Mouse (Mus musculus): ENCODE results near the gene Atp6v1g2.
A peak's percentile ranks its signal among the peaks of the same experiment; 100 is the strongest.

Gene Atp6v1g2

DNA sequence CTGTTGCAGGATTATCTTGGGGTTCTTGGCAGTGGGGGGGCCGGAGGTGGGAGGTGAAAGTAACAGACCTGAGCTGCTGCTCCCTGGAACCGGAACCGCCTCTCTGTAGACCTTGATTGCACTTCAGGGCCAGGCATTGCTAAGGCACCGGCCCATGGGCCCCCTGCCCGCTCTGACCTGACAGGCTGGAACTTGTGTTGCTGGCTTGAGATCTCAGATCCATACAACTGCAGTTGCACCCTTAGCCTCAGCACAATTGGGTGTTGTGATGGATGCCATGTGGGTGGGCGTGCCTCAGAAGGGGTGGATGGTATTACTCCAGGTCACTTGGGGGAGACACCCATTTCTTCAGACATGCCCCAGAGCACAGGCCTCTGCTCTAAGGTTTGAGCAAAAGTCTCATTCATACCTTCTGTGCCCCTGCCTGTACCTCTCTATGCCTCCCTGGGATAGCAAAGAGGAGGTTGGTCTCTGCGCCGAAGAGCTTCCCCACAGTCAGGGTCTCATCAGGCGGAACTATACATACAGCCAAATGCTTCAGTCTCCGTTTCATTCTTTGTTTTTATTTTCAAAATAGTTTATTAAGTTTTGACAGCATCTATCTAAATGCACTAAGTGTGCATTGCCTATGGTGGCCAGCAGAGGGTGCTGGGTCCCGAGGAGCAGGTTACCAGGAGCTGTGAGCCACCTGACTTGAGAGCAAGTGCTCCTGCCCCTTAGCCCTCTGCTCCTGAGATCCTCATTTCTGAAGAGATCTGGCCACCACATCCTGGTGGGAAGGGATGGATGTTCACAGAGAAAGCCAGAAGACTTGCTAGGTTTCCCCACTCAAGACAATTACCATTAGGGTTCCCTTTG lies 21.0 kb downstream of the Atp6v1g2 start:
- peak; percentile 73 for DNase-seq (ENCODE audit: low read depth, low spot score)

DNA sequence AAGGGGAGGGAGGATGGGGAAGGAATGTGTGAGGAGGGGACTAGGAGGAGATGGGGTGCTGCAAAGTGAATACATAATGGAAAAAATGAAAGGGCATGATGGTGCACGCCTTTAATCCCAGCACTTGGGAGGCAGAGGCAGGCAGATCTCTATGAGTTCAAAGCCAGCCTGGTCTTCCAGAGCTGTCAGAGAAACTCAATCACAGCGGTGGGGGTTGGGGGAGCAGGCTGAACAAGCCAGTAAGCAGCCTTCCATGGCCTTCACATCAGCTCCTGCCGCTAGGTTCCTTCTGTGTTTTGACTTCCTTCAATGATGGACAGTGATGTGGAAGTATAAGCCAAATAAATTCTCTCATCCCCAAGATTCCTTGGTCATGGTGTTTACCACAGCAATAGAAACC lies 21.8 kb downstream of the Atp6v1g2 start:
- DNase-seq (ENCODE audit: low read depth, low spot score), result no peak

DNA sequence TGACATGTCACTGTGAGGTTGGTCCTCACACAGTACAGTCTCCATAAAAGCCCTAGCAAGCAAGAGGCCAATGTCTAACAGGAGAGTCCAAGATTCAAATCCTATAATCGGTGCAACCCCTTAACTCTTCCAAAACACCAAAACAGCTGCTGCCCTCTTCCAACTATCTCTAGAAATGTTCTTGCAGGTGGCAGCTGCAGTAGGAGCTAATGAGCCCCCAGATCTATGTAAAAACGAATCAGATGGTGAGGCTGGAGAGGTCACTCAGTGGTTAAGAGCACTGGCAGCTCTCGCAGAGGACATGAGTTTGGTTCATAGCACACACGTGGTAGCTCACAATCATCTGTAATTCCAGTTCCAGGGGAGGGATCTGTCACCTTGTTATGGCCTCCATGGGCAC lies 22.2 kb downstream of the Atp6v1g2 start:
- DNase-seq (ENCODE audit: low read depth, low spot score), result no peak

DNA sequence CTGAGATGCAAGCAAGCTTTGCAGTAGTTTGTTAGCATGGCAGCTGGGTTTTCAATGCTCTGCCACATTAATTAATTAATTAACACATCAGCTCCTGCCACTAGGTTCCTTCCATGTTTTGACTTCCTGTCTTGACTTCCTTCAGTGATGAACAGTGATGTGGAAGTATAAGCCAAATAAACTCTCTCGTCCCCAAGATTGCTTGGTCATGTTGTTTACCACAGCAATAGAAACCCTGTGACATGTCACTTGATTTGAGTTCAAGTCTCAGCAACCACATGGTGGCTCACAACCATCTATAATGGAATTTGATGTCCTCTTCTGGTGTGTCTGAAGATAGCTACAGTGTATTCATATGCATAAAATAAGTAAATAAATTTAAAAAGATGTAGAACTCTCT lies 23.9 kb downstream of the Atp6v1g2 start:
- DNase-seq (ENCODE audit: low read depth, low spot score), result no peak

DNA sequence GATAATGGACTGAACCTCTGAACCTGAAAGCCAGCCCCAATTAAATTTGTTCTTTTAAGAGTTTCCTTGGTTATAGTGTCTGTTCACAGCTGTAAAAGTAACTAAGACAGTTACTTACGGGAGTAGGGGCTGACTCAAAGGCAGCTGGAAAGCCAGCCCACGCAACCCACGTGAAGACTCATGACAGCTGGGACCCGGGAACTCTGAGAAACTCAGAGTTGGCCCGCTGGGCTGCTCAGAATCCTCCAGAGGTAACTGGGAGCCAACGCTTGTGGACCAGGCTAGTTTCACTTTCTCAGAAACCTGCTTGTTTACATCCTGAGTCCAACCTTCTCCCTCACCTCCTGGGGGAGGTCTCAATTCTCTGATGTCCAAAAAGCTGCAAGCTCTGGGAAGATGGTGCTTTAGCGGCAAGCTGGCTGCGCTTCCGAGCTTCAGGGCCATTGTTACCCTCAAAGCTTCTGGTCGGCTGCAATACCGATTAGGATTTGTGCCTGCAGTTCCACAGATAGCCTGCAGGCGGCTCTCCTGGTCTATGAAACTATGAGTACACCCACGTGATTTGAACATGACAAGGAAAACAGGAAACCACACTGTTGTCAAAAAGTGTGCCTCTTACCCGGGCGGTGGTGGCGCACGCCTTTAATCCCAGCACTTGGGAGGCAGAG lies 24.5 kb downstream of the Atp6v1g2 start:
- DNase-seq (ENCODE audit: low read depth, low spot score), result peak; percentile 99

DNA sequence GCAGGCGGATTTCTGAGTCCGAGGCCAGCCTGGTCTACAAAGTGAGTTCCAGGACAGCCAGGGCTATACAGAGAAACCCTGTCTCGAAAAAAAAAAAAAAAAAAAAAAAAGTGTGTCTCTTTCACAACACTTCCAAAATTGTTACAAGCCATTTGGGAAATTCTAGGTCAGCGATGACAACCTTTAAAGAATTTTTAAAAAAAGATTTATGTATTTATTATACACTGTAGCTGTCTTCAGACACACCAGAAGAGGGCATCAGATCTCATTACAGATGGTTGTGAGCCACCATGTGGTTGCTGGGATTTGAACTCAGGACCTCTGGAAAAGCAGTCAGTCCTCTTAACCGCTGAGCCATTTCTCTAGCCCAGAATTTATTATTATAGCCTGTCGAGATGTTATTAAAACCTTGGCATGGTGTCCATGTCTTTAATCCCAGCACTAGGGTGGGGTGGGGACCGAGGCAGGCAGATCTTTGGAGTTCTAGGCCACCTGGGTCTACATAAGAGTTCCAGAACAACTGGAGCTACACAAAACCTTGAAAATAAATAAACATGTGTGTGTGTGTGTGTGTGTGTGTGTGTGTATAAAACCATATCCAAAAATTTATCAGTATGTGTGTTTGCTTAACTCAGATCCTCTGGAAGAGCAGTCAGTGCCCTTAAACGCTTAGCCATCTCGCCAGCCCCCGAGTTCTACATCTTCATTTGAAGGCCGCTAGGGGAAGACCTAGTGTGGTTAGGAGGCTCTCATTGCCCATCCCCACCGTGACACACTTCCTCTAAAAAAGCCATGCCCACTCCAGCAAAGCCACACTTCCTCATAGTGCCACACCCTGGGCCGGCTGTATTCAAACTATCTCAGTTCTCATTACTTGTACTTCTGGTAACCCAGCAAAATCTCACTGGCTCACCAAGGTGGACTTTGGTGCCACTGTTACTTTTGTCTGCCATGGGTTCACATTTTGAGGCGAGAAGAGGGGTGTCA lies 25.3 kb downstream of the Atp6v1g2 start:
- DNase-seq (ENCODE audit: low read depth, low spot score), result peak; percentile 74

DNA sequence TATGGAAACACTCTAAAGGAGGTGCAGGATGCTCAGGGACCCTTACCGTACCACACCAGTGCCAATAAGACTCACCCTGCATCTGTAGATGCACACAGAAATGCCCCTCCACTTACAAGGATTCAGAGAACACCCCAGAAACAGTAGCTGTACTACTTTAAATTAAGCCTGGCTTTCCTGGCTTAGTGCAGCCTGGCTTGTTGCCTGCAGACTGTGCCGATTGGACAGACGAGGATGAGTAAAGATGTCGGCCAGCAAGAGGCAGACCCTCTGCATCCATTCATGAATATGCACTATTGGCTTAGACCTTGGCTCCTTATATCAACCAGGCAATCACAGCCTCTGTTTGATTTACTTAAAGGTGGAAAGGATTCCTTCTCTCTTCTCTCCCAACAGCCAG lies 26.2 kb downstream of the Atp6v1g2 start:
- DNase-seq (ENCODE audit: low read depth, low spot score), result no peak

DNA sequence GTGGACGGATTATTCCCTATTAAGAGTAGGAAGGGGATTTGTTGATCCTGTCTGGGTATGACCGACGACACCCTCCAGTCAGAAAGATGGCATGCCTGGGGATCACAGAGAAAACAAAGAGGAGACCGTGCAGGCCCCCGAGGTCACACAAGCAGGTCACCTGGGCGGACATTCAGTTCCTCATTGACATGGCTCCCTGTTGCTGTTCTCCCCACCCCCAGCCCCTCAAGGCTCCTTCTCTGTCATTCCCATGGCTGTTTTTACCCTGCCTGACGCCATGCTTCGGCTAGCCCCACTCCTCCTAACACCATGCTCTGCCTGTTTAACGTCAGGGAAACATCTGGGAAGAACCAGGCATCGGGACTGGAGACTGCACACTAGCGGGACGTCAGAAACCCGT lies 28.2 kb downstream of the Atp6v1g2 start:
- DNase-seq (ENCODE audit: low read depth, low spot score), result no peak

DNA sequence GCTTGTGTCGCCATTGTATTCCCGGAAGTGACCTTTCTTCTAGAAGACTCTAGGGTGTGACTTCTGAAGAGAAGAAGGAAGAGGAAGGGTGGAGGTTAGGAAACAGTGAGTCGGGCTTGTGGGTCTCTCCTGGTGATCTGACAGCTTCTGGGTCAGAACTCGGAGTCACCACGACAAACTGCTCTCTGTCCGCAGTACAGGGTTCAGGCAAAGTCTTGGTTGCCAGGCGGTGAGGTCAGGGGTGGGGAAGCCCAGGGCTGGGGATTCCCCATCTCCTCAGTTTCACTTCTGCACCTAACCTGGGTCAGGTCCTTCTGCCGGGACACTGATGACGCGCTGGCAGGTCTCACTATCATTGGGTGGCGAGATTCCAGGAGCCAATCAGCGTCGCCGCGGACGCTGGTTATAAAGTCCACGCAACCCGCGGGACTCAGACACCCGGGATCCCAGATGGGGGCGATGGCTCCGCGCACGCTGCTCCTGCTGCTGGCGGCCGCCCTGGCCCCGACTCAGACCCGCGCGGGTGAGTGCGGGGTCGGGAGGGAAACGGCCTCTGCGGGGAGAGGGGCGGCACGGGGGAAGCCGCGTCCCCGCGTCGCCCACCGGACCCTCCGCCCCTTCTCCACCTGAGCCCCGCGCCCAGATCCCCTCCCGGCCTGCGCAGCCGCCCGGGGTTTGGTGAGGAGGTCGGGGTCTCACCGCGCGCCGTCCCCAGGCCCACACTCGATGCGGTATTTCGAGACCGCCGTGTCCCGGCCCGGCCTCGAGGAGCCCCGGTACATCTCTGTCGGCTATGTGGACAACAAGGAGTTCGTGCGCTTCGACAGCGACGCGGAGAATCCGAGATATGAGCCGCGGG lies 29.4 kb downstream of the Atp6v1g2 start, which contains the start of gene H2-D1:
Gene H2-D1 (plus strand): TSS at position 67 of the 859 bp plus-strand sequence.
- DNase-seq (ENCODE audit: low read depth, low spot score), result peak; percentile 96

DNA sequence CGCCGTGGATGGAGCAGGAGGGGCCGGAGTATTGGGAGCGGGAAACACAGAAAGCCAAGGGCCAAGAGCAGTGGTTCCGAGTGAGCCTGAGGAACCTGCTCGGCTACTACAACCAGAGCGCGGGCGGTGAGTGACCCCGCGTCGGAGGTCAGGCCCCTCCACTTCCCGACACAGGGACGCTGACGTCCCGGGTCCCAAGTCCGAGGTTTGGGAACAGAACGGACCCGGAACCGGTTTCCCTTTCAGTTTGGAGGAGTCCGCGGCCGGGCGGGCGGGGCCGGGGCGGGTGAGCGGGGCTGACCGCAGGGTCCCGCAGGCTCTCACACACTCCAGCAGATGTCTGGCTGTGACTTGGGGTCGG lies 30.0 kb downstream of the Atp6v1g2 start:
- no peak for DNase-seq (ENCODE audit: low read depth, low spot score)

DNA sequence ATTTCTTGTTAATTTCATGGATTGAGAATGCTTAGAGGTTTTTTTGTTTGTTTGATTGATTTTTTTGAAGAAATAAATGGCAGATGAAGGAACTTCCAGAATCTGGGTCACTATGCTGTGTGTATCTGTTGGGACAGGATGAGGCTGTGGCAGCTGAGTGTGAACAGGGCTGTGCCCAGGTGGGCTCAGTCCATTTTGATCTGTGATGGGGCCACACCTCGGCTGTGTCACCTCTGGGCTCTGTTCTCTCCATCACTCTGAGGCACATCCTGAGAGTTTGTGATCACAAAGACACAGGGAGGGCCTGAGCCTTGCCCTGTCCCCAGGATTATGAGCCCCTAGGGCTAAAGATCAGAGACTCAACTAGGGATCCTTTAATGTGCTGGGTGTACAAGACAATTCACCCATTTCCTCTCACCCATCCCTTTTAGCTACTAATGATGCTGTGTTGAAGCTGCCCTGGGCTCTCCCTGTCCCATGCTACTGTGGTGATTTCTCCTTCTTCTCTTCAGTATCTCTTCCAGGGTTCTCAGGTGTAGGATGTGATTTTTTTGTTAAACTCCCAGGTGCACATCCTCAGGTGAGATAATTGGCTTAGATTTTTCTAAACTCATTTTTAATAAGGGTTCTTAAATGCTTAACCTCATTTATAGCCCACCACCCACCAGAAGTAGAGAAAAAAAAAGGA lies 34.1 kb downstream of the Atp6v1g2 start:
- DNase-seq (ENCODE audit: low read depth, low spot score), result no peak

DNA sequence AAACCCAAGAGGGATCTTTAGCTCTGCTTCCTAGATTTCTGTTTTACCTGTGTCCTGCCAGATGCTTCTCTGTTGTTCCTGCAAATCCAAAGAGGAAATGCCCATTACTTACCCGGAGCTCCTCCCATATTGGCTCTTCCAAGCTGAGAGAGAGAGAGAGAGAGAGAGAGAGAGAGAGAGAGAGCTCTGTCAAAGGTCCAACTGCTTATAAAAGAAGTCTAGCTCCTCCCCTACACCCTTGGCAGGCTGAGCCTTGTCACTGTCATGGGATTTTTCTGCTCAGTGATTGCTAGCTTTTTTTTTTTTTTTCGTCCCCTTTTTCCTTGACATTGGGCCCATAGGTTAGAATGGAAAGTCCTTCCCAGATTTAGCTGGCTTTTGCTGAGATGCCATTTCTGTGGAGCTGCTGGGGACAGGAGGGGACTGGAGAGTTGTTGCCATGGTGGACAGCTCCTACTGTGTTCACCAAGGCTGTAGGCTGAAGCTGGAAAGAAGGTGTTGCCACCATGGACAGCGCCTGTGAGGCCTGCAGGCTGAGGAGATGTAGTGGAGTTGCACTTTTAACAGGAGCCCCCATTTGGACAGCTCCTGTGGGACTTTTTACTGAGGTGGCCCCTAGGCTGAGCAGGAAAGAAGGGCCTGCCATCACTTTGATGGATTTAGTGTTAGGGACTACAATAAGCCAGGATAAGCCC lies 36.3 kb downstream of the Atp6v1g2 start:
- DNase-seq (ENCODE audit: low read depth, low spot score), result peak; percentile 83

DNA sequence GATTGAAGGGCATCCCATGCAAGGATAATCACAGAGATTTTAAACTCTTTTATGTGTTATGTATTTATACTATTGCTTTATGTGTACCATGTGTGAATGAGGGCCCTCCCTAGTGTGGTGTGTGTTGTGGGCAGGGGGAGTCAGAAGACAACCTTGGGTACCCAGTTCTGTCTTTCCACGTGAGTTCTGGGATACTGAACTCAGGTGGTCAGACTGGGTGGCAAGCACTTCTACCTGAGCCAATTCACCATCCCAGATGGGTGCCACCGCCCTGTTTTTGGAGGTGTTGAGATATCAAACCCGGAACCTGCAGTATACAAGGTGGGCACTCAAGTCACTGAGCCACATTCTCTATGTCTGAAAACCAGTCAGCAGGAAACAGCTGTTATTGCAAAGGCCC lies 38.8 kb downstream of the Atp6v1g2 start:
- DNase-seq (ENCODE audit: low read depth, low spot score), result no peak

DNA sequence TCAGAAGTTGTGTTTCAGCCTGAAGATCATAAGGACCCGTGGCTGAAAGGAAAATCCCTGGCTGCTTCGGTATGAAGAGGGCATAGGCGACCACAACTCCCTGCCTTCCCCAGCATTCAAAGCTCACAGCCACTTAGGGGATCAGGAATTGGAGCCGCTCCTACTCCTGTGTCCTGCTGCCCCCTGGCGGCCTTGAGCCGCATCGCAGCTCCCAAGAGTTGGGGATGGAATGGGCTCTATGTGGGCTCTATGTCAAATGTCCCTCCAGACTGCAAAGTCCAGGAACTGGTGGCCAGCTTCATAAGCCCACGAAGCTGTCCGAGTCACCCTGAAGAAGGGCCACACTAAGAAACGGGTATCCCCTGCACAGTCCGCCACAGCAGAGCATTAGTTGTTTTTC lies 41.3 kb downstream of the Atp6v1g2 start:
- peak; percentile 92 for DNase-seq (ENCODE audit: low read depth, low spot score)

DNA sequence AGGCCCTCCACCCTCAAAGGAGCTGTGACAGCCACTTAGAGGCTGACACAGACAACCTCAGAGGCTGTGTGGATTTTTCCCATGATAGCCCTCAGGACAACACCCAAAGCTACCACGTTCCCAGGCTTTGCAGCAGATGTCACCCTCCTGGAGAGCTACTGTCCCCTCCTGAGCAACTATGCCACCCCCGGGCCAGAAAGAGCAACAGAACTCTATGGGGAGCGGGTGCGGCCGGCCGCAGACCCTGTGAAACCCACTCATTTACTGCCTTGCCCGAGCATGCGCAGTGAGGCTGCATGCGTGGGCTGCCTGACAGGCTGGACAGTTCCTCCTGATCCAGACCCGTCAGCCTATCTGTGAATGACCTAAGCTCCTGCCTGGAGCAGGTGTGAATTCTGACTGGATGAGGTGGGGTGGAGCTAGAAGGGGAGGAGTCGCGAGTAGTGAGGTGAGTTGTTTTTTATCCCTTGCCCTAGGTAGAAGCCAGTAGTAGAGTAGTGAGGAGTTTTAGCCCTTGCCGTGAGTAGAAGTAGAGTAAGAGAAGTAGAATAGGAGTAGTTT lies 42.9 kb downstream of the Atp6v1g2 start:
- DNase-seq (ENCODE audit: low read depth, low spot score), result no peak

DNA sequence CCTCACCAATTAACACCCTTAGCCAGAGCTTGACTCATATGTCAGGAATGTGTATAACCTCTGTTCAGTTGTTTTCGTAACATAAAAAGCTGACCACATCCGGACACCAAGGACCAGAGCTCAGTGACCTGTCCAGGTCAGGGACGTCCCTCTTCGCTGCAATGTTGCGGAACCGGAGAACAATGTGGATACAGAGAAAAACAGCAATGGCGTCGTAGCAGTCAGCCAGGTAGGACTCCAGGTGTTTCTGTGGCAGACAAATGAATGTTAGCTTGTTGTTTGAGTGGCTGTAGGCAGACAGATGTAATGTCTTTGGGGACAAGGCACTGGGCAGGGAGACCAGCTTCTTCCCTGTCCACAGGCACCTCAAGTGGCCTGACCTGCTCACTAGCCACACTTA lies 44.6 kb downstream of the Atp6v1g2 start:
- DNase-seq (ENCODE audit: low read depth, low spot score), result no peak

DNA sequence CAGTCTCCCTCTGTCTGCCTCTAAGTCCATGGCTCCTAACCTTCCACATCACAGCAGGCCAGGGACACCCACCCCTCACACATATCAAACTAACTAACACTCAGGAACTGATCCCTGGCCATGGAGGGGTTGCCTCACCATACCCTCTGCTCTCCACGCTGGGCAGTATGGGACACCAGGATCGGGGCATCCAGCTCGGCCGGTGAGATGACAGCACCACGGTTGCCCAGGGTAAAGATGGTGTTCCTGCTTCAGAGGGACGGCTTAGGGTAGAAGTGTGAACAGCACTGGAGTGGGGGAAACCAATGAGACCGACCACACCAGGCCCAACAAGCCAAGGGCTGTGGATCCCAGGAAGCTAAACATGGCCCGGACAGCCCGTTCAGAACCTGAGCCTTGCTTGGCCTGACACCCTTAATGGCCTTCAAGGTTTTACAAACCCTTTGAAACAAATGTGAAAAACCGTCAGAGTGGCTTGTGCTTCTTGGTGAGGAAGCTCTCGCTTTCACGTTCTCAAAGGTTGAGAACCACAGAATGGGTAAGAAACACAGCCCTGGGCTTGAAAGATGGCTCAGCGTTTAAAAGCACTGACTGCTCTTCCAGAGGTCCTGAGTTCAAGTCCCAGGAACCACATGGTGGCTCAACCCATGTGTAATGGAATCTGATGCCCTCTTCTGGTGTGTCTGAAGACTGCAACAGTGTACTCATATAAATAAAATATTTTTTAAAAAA lies 45.7 kb downstream of the Atp6v1g2 start:
- no peak for DNase-seq (ENCODE audit: low read depth, low spot score)

DNA sequence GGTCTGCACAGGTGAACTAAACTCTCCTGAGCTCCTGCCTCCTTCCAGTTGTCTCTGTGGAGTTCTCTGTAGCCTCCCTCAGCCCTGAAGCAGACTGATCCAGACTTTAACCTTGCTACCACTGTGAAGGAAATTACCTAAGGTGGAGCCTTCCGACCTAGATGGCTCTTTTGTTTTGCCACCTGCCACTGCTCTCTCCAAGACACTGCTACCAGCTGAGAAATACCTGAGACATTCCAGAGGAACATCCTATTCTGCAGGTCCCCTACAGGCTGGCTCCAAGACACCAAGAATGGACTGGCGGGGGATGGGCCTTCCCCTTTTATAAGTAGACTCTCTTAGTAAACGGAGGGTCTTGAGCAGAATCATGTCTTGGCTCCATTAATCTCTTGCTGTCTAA lies 46.8 kb downstream of the Atp6v1g2 start:
- no peak for DNase-seq (ENCODE audit: low read depth, low spot score)

DNA sequence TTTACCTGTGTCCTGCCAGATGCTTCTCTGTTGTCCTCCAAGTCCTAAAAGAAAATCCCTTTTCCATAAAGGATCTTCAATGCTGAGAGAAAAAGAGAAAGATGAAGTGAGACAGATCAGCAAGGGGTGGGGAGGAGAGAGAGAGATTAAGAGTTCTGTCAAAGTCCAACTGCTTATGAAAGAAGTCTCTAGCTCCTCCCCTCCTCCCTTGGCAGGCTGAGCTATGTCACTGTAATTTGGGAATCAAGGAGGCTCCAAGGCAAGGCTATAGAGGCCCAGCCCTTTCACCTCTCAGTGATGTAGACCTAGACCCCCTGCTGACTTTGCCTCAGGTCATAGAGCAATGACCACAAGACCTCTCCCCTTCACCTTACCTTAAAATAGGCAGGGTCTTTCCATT lies 52.0 kb downstream of the Atp6v1g2 start:
- no peak for DNase-seq (ENCODE audit: low read depth, low spot score)

Measured in 3T3-L1 (cell line).